Mouse (Mus musculus) adrenal gland, adult 2 months (tissue): ENCODE data around the gene Dhrs1. TPM values are rescaled to one million over a fixed set of nuclear protein-coding genes. Genes with fewer than 3 reads are reported as not detected.

Experiments used
- DNase-seq: peaks from one replicate; pipeline ENCODE4 v3.0.0; 2021
- long read RNA-seq: library from polyadenylated mRNA; stranded (forward); transcript quantifications from one replicate; pipeline ENCODE4 v2.0.0, GENCODE M21; 2021
- polyA plus RNA-seq: library from polyadenylated mRNA; depleted of rRNA; stranded (reverse); fragments of >200 nt; gene quantifications from 2 replicates; pipeline ENCODE4 v1.2.3, GENCODE M21; 2012; rRNA removed
- total RNA-seq, 2 experiments: library from RNA; stranded (reverse); gene quantifications; 2 replicates each; pipeline ENCODE4 v1.2.3; 2021

Dhrs1 gene
- total RNA-seq (10 to 100 TPM; 70.7 to 93.5 TPM), polyA plus RNA-seq (49.6 and 68.1 TPM in 2 replicates)
- long read RNA-seq, transcript Dhrs1-201 (9 exons, 1,477 nt), result major isoform, 44 of 46 reads
- long read RNA-seq, partial matches to known transcripts, result 2 of 46 reads
- long read RNA-seq, other reads (novel, unspliced or antisense), result 0 of 46 reads

GRCm38 (mm10) chr14:55745180-55745860, at the start of gene Dhrs1, which contains the start of gene Nop9:
Dhrs1 (minus strand) TSS chr14:55745690.
Nop9 (plus strand) TSS chr14:55745693.
- DNase-seq, result peak; percentile 95

- no peak for DNase-seq
Observed at GRCm38 (mm10) chr14:55793946-55794345, 48.5 kb upstream of the Dhrs1 start.

GRCm38 (mm10) chr14:55793461-55793860, 48.0 kb upstream of the Dhrs1 start:
- DNase-seq, result no peak

GRCm38 (mm10) chr14:55788256-55789050, 43.0 kb upstream of the Dhrs1 start, which contains the start of gene Ripk3:
Ripk3 (minus strand) TSS chr14:55788865.
- peak; percentile 56 for DNase-seq

GRCm38 (mm10) chr14:55787731-55788130, 42.2 kb upstream of the Dhrs1 start:
- no peak for DNase-seq

GRCm38 (mm10) chr14:55785195-55785594, 39.7 kb upstream of the Dhrs1 start:
- DNase-seq, result no peak

GRCm38 (mm10) chr14:55783958-55784235, 38.4 kb upstream of the Dhrs1 start, which contains the start of gene Adcy4:
Adcy4 (minus strand) TSS chr14:55784095.
- no peak for DNase-seq

GRCm38 (mm10) chr14:55783171-55783957, 37.9 kb upstream of the Dhrs1 start:
- DNase-seq, result no peak

GRCm38 (mm10) chr14:55782361-55782960, 37.0 kb upstream of the Dhrs1 start:
- DNase-seq, result no peak

GRCm38 (mm10) chr14:55781310-55781709, 35.8 kb upstream of the Dhrs1 start:
- peak; percentile 76 for DNase-seq

GRCm38 (mm10) chr14:55780736-55781135, 35.2 kb upstream of the Dhrs1 start:
- DNase-seq, result no peak

- no peak for DNase-seq
Observed at GRCm38 (mm10) chr14:55779656-55780055, 34.2 kb upstream of the Dhrs1 start.

- DNase-seq, result no peak
Observed at GRCm38 (mm10) chr14:55778686-55779085, 33.2 kb upstream of the Dhrs1 start.

- DNase-seq, result no peak
Observed at GRCm38 (mm10) chr14:55777806-55778205, 32.3 kb upstream of the Dhrs1 start.

GRCm38 (mm10) chr14:55777176-55777575, 31.7 kb upstream of the Dhrs1 start:
- DNase-seq, result no peak

GRCm38 (mm10) chr14:55776711-55777110, 31.2 kb upstream of the Dhrs1 start:
- DNase-seq, result no peak

GRCm38 (mm10) chr14:55769087-55769703, 23.7 kb upstream of the Dhrs1 start:
- no peak for DNase-seq

GRCm38 (mm10) chr14:55768555-55768954, 23.1 kb upstream of the Dhrs1 start:
- DNase-seq, result peak; percentile 49

- peak; percentile 74 for DNase-seq
Observed at GRCm38 (mm10) chr14:55767519-55768414, 22.3 kb upstream of the Dhrs1 start.

- no peak for DNase-seq
Observed at GRCm38 (mm10) chr14:55765696-55766095, 20.2 kb upstream of the Dhrs1 start, which contains the start of gene Ltb4r1. Ltb4r1 (plus strand) TSS chr14:55765962.
